Mouse (Mus musculus) liver, embryonic 14.5 days (tissue): ENCODE data around the gene Nsd1. TPM values are rescaled to one million over a fixed set of nuclear protein-coding genes. Genes with fewer than 3 reads are reported as not detected.

ENCODE experiments used
- ATAC-seq: fragments of 200-750 bp; cut with Nextera tagmentation; 2 replicates; pipeline ENCODE4 v1.8.0; 2017; ENCODE audit warnings: moderate number of reproducible peaks, mild to moderate bottlenecking, moderate library complexity; ENCODE audit not compliant: insufficient read depth
- DNase-seq, 3 experiments: peaks; one replicate each; pipeline ENCODE4 v3.0.0-alpha.2; 2012 to 2013; ENCODE audit warnings: low read depth in 3 of 3, low spot score in 3 of 3
- H3K27ac ChIP-seq: fragments of 300-500 bp; sonication (generic); 2 replicates; pipeline ENCODE4 v1.5.1; 2014; ENCODE audit warnings: moderate library complexity, mild to moderate bottlenecking, control low read depth, inconsistent platforms
- H3K27me3 ChIP-seq: fragments of 300-500 bp; sonication (generic); 2 replicates; pipeline ENCODE4 v1.6.1; 2014; ENCODE audit warnings: mild to moderate bottlenecking, low read length, moderate library complexity; ENCODE audit not compliant: control insufficient read depth, insufficient read depth
- H3K36me3 ChIP-seq: fragments of 300-500 bp; sonication (generic); replicated peaks from 2 replicates; pipeline ENCODE4 v1.6.1; 2014; ENCODE audit warnings: low read depth; ENCODE audit not compliant: control insufficient read depth, insufficient read depth
- H3K4me1 ChIP-seq, 2 experiments: fragments of 200-500 bp in 1 of 2; fragments of 300-500 bp in 1 of 2; sonication (generic) in 1 of 2; replicated peaks; 2 replicates each; pipeline ENCODE4 v1.6.1; 2012 to 2014; ENCODE audit warnings: antibody characterized with exemption in 1 of 2, inconsistent platforms in 1 of 2, low read length in 1 of 2; ENCODE audit not compliant: control insufficient read depth in 2 of 2, insufficient read depth in 2 of 2
- H3K4me2 ChIP-seq: fragments of 300-500 bp; sonication (generic); 2 replicates; pipeline ENCODE4 v1.6.1; 2014; ENCODE audit warnings: low read depth, mild to moderate bottlenecking, control low read depth, moderate library complexity
- H3K4me3 ChIP-seq, 2 experiments: fragments of 200-500 bp in 1 of 2; fragments of 300-500 bp in 1 of 2; sonication (generic) in 1 of 2; 2 replicates each; pipeline ENCODE4 v1.5.1; 2012 to 2014; ENCODE audit warnings: low read depth in 2 of 2, low read length in 2 of 2, mild to moderate bottlenecking in 2 of 2, control low read depth in 1 of 2, inconsistent platforms in 1 of 2, moderate library complexity in 1 of 2; ENCODE audit not compliant: insufficient read depth in 1 of 2
- H3K9ac ChIP-seq: fragments of 300-500 bp; sonication (generic); replicated peaks from 2 replicates; pipeline ENCODE4 v1.6.1; 2014; ENCODE audit warnings: mild to moderate bottlenecking, control low read depth, moderate library complexity
- H3K9me3 ChIP-seq: fragments of 300-500 bp; sonication (generic); 2 replicates; pipeline ENCODE4 v1.6.1; 2016; ENCODE audit warnings: low read length, mixed read lengths; ENCODE audit not compliant: control insufficient read depth
- CTCF ChIP-seq: IDR thresholded peaks from 2 replicates; pipeline ENCODE4 v1.5.1; 2016; ENCODE audit warnings: antibody characterized with exemption, low read depth, control low read depth
- EP300 ChIP-seq: IDR thresholded peaks from 2 replicates; pipeline ENCODE4 v1.6.1; 2016; ENCODE audit warnings: antibody characterized with exemption, low read depth
- WGBS: fragments of 180-500 bp; shearing (Covaris S2); extraction: QIAGEN DNeasy Blood & Tissue Kit; methylation state at CpG from one replicate; pipeline ENCODE4 v1.1.7; 2014; ENCODE audit not compliant: insufficient replicate concordance; 5-methylcytosine and 5-hydroxymethylcytosine counted together
- polyA plus RNA-seq, 2 experiments: library from polyadenylated mRNA; depleted of rRNA in 1 of 2; stranded (reverse) in 1 of 2; unstranded in 1 of 2; fragments of >200 nt; fragmentation: Nextera tagmentation in 1 of 2; extraction: Ambion mirVana in 1 of 2; gene quantifications; 2 replicates each; pipeline versions ENCODE4 v1.2.1 to v1.2.3; 2012 to 2014

Gene Nsd1
- polyA plus RNA-seq, 2 experiments = 8.0 to 13.8 TPM

DNA sequence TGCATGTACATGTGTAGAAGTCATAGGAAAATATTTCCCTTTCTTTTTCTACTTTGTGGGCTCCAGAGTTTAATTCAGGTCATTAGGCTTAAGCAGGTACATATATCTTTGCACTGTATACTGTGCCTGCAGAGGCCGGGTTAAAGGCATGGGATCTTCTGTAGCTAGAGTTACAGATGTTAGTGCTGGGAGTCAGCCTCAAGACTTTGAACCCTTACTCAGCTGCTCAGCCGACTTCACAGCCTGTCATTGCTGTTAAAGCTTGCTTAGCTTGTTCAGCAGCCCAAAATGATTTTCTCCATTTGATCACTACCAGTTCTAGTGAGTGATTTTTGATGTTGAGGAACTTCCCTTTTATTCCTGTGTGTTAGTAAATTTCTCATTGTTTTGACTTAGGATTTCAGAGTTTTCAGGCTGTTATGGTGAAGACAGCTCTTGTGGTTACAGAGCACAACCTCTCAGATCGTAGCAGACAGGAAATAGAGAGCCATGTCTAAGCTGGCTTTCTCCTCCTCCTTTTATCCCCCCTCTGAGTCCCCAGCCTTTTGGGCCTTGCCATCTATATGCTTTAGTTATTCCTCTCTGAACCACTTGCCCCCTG is 45.6 kb downstream of the Nsd1 start:
- Histone ChIP-seq H3K4me2 (no peak overlapping the region), H3K4me1 (no peaks in the 10 kb centered on the region), H3K9ac (no peak overlapping the region), H3K9me3 (no peaks in the 10 kb centered on the region), H3K4me3 (no peak overlapping the region), H3K27ac (no peak overlapping the region), H3K27me3 (no peaks in the 10 kb centered on the region), H3K36me3 (peaks cover 9% of the 10 kb centered on the region)
- TF ChIP-seq CTCF (no peak), EP300 (no peak)
- DNase-seq (no peak), ATAC-seq (no peak)
- WGBS = 36% methylated on average over 3 of the region's 3 CpGs

DNA sequence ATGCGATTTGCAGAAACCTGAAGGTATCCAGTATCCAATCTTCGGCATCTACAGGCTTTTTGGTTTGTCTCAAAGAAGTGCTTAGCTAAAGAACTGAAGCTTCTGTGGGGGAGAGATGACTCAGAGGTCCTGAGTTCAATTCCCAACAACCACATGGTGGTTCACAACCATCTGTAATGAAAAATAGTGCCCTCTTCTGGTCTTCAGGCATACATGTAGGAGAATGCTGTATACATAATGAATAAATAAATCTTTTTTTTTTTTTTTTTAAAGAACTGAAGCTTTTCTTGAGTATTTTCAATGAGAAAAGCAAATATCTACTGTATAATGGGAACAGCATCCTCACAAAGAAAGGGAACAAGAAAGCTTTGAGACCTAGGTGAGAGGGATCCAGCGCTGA is 49.1 kb downstream of the Nsd1 start:
- 81% methylated on average over 3 of the region's 3 CpGs for WGBS
- Histone ChIP-seq H3K27ac (no peak overlapping the region), H3K4me2 (no peak overlapping the region), H3K4me3 (no peak overlapping the region), H3K27me3 (no peaks in the 10 kb centered on the region), H3K9me3 (no peaks in the 10 kb centered on the region), H3K9ac (no peak overlapping the region), H3K4me1 (no peaks in the 10 kb centered on the region), H3K36me3 (peaks cover 24% of the 10 kb centered on the region)
- TF ChIP-seq CTCF = no peak; the same call in 1 of the 2 replicates
- ATAC-seq = no peak
- DNase-seq = no peak

DNA sequence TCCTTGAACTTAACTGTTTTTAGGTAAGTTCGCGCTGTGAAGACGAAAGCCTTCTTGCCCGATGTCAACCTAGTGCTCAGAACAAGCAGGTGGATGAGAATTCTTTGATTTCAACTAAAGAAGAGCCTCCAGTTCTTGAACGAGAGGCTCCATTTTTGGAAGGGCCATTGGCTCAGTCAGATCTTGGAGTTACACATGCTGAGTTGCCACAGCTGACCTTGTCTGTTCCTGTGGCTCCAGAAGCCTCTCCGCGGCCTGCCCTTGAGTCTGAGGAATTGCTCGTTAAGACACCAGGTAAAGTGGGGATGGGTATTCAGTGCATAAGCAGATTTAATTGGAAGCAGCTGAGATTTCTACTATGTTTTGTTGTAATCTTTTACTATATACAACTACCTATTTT is 51.9 kb downstream of the Nsd1 start:
- H3K4me1 ChIP-seq = no peaks in the 10 kb centered on the region
- no peaks in the 10 kb centered on the region for H3K27me3 ChIP-seq
- H3K9me3 ChIP-seq = no peaks in the 10 kb centered on the region
- no peak for TF ChIP-seq CTCF
- no peak for TF ChIP-seq EP300
- ATAC-seq (no peak), DNase-seq (no peak)
- 89% methylated on average over 8 of the region's 8 CpGs for WGBS
- no peak overlapping the region for H3K9ac ChIP-seq
- H3K27ac ChIP-seq = no peak overlapping the region
- no peak overlapping the region for H3K4me3 ChIP-seq
- no peak overlapping the region for H3K4me2 ChIP-seq
- peaks cover 37% of the 10 kb centered on the region for H3K36me3 ChIP-seq

DNA sequence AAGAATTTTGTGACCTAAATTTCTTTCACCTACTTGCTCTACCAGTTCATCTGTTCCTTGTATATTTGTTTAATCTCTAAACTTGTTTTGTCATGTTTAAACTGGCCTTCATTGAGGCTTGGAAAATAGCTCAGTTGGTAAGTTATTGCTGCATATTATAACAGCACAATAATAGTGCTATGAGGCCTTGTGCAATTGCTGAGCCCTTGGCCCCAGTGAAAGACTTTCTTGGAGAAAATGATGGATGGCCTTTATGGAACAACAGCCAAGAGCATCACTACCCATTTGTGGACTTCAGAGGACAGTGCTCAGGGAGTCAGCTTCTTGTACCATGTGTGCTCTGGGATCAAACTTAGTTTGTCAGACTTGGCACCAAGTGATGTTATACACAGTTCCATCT is 52.5 kb downstream of the Nsd1 start:
- ATAC-seq = no peak

DNA sequence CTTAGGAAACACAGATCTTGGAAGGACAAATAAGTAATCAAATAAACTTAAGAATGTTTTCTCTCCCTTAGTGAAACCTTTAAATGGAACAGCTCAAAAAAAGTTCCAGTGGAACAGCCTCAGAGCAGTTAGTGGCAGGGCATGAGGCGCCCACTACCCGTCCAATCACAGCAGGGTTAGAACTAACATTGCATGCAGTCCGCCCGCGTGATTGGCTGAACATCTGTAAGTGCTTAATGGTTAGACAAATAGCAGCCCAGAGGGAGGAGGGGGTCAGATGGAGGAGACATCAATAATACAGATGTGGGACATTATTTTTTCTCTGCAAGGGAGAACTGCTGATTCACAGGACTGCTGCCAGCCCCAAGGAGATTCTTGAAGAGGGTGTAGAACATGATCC is 67.6 kb downstream of the Nsd1 start:
- ATAC-seq (no peak), DNase-seq (no peak)
- H3K27ac ChIP-seq = no peak overlapping the region
- H3K4me1 ChIP-seq = no peaks in the 10 kb centered on the region
- H3K4me2 ChIP-seq = no peak overlapping the region
- no peaks in the 10 kb centered on the region for H3K9me3 ChIP-seq
- peaks cover 31% of the 10 kb centered on the region for H3K36me3 ChIP-seq
- no peak for TF ChIP-seq EP300
- TF ChIP-seq CTCF = no peak
- no peak overlapping the region for H3K9ac ChIP-seq
- no peak overlapping the region for H3K4me3 ChIP-seq
- WGBS = 87% methylated on average over 5 of the region's 5 CpGs
- no peaks in the 10 kb centered on the region for H3K27me3 ChIP-seq

More for the DNA sequence above, 52.5 kb downstream of the Nsd1 start:
- no peak overlapping the region for H3K4me2 ChIP-seq
- no peak overlapping the region for H3K27ac ChIP-seq
- no peak for DNase-seq
- H3K27me3 ChIP-seq = no peaks in the 10 kb centered on the region
- peaks cover 37% of the 10 kb centered on the region for H3K36me3 ChIP-seq
- no peaks in the 10 kb centered on the region for H3K4me1 ChIP-seq
- H3K4me3 ChIP-seq = no peak overlapping the region
- H3K9ac ChIP-seq = no peak overlapping the region
- H3K9me3 ChIP-seq = no peaks in the 10 kb centered on the region
- TF ChIP-seq CTCF (no peak), EP300 (no peak)
